Mouse (Mus musculus) CH12.LX (cell line): ENCODE measurements around the gene Olfr736. TPM values are rescaled to one million over a fixed set of nuclear protein-coding genes. Genes with fewer than 3 reads are reported as not detected.

Source experiments
- DNase-seq: peaks from one replicate; pipeline ENCODE4 v3.0.0-alpha.2; 2013; ENCODE audit errors: extremely low read depth
- H3K27ac ChIP-seq: 2 replicates; pipeline ENCODE4 v1.5.1; 2012; ENCODE audit warnings: low read depth, mild to moderate bottlenecking, control low read depth, moderate library complexity; ENCODE audit not compliant: insufficient read depth
- H3K27me3 ChIP-seq: replicated peaks from 2 replicates; pipeline ENCODE3; 2012; ENCODE audit warnings: inconsistent platforms
- H3K36me3 ChIP-seq, 2 experiments: replicated peaks in 1 of 2; 2 replicates each; pipeline versions ENCODE3 to v1.6.1; 2012; ENCODE audit warnings: inconsistent platforms in 1 of 2, low read length in 1 of 2, mild to moderate bottlenecking in 1 of 2, mixed read lengths in 1 of 2, moderate library complexity in 1 of 2; ENCODE audit not compliant: control insufficient read depth in 1 of 2, insufficient read depth in 1 of 2
- H3K4me1 ChIP-seq, 2 experiments: 2 replicates each; pipeline ENCODE4 v1.6.1; 2012; ENCODE audit warnings: inconsistent platforms in 1 of 2, moderate library complexity in 1 of 2; ENCODE audit not compliant: insufficient read depth in 2 of 2, control insufficient read depth in 1 of 2
- H3K4me2 ChIP-seq: 2 replicates; pipeline ENCODE4 v1.6.1; 2012; ENCODE audit warnings: low read depth, mild to moderate bottlenecking, control low read depth; ENCODE audit not compliant: poor library complexity, insufficient read depth, severe bottlenecking
- H3K4me3 ChIP-seq, 3 experiments: fragments of 150-350 bp in 1 of 3; sonication (generic) in 1 of 3; replicated peaks in 1 of 3; 2 replicates each; pipeline versions ENCODE3 to v1.5.1; 2011 to 2012; ENCODE audit warnings: low read depth in 2 of 3, low read length in 2 of 3, mild to moderate bottlenecking in 2 of 3, moderate library complexity in 2 of 3, control low read depth in 1 of 3, improper control_type of control experiment in 1 of 3, inconsistent platforms in 1 of 3, mixed read lengths in 1 of 3; ENCODE audit not compliant: poor library complexity in 1 of 3
- H3K79me2 ChIP-seq: replicated peaks from 2 replicates; pipeline ENCODE4 v1.6.1; 2012; ENCODE audit warnings: mild to moderate bottlenecking, moderate library complexity; ENCODE audit not compliant: control insufficient read depth, poor library complexity, insufficient read depth, severe bottlenecking; ENCODE audit errors: extremely low read depth
- H3K9ac ChIP-seq: 2 replicates; pipeline ENCODE4 v1.6.1; 2012; ENCODE audit warnings: low read depth, mild to moderate bottlenecking, control low read depth, moderate library complexity; ENCODE audit not compliant: insufficient read depth
- H3K9me3 ChIP-seq: replicated peaks from 2 replicates; pipeline ENCODE3; 2012; ENCODE audit warnings: low read length, inconsistent platforms, mixed read lengths
- BHLHE40 ChIP-seq: IDR thresholded peaks from 2 replicates; pipeline ENCODE4 v1.6.1; 2011; ENCODE audit warnings: mild to moderate bottlenecking, low read depth, low read length, improper control_type of control experiment
- CHD2 ChIP-seq: IDR thresholded peaks from 2 replicates; pipeline ENCODE4 v1.6.1; 2011; ENCODE audit warnings: low read length, improper control_type of control experiment
- CTCF ChIP-seq, 2 experiments: IDR thresholded peaks in 1 of 2; conservative IDR thresholded peaks in 1 of 2; 2 replicates each; pipeline ENCODE4 v1.5.1; 2011 to 2012; ENCODE audit warnings: low read depth in 2 of 2, low read length in 2 of 2, improper control_type of control experiment in 1 of 2, inconsistent platforms in 1 of 2, mild to moderate bottlenecking in 1 of 2, moderate library complexity in 1 of 2
- EP300 ChIP-seq: IDR thresholded peaks from 2 replicates; pipeline ENCODE4 v1.6.1; 2011; ENCODE audit warnings: low read length, improper control_type of control experiment
- GABPA ChIP-seq: IDR thresholded peaks from 2 replicates; pipeline ENCODE4 v1.6.1; 2012; ENCODE audit warnings: low read depth, low read length, improper control_type of control experiment, inconsistent platforms; ENCODE audit not compliant: insufficient replicate concordance
- IRF4 ChIP-seq: IDR thresholded peaks from 2 replicates; pipeline ENCODE4 v1.6.1; 2014; ENCODE audit warnings: low read depth, mild to moderate bottlenecking, inconsistent platforms, low read length, improper control_type of control experiment
- PAX5 ChIP-seq: IDR thresholded peaks from 2 replicates; pipeline ENCODE4 v1.6.1; 2012; ENCODE audit warnings: low read length, inconsistent platforms, mixed read lengths
- RAD21 ChIP-seq: IDR thresholded peaks from 2 replicates; pipeline ENCODE4 v1.6.1; 2011; ENCODE audit warnings: low read depth, mild to moderate bottlenecking, low read length, improper control_type of control experiment, moderate library complexity
- TBP ChIP-seq: conservative IDR thresholded peaks from 2 replicates; pipeline ENCODE4 v1.6.1; 2011; ENCODE audit warnings: low read depth, low read length, improper control_type of control experiment
- TCF12 ChIP-seq: IDR thresholded peaks from 2 replicates; pipeline ENCODE4 v1.6.1; 2014; ENCODE audit warnings: low read depth, mild to moderate bottlenecking, inconsistent platforms, low read length, improper control_type of control experiment
- USF1 ChIP-seq: IDR thresholded peaks from 2 replicates; pipeline ENCODE4 v1.6.1; 2014; ENCODE audit warnings: low read depth, mild to moderate bottlenecking, inconsistent platforms, low read length, improper control_type of control experiment
- USF2 ChIP-seq: conservative IDR thresholded peaks from 2 replicates; pipeline ENCODE4 v1.6.1; 2011; ENCODE audit warnings: low read depth, low read length, improper control_type of control experiment
- ZC3H11A ChIP-seq: IDR thresholded peaks from 2 replicates; pipeline ENCODE4 v1.6.1; 2012; ENCODE audit warnings: low read depth, mild to moderate bottlenecking, inconsistent platforms, low read length, improper control_type of control experiment
- ZKSCAN1 ChIP-seq: IDR thresholded peaks from 2 replicates; pipeline ENCODE4 v1.6.1; 2012; ENCODE audit warnings: low read depth, inconsistent platforms, low read length, improper control_type of control experiment, borderline replicate concordance
- ZMIZ1 ChIP-seq: IDR thresholded peaks from 2 replicates; pipeline ENCODE4 v1.6.1; 2012; ENCODE audit warnings: low read depth, mild to moderate bottlenecking, inconsistent platforms, low read length, improper control_type of control experiment
- ZNF384 ChIP-seq: IDR thresholded peaks from 2 replicates; pipeline ENCODE4 v1.6.1; 2012; ENCODE audit warnings: low read depth, low read length, improper control_type of control experiment, inconsistent platforms
- dilution Hi-C: fragments of 300-500 bp; cut with MboI; formaldehyde crosslinking; loops from 2 replicates; pipeline ENCODE4 v1.14.3; 2020; ENCODE audit warnings: low sequenced_read_pairs; ENCODE audit not compliant: extremely low pct_unique_long_range_greater_than_20kb, extremely low pct_ligation_motif_present
- in situ Hi-C: fragments of 300-500 bp; cut with MboI; formaldehyde crosslinking; loops from 3 replicates; pipeline ENCODE4 v1.14.3; 2019; ENCODE audit warnings: low sequenced_read_pairs, low pct_ligation_motif_present, low pct_unique_long_range_greater_than_20kb, mixed read lengths
- polyA plus RNA-seq: library from polyadenylated mRNA; unstranded; fragments of >175 nt; gene quantifications from 2 replicates; pipeline ENCODE4 v1.2.1, GENCODE M21; 2012; ENCODE audit warnings: low read depth; ENCODE audit not compliant: insufficient read length
- total RNA-seq, 2 experiments: library from RNA; depleted of rRNA; stranded (reverse); fragments of 300-350 nt in 1 of 2; fragments of >200 nt in 1 of 2; gene quantifications; 2 replicates each; pipeline ENCODE4 v1.2.3; 2012 to 2014

The Olfr736 gene
- total RNA-seq (2012; rRNA removed), result not detected in 2 replicates
- not detected in 2 replicates for total RNA-seq (2014; rRNA removed)
- polyA plus RNA-seq, result not detected in 2 replicates

- dilution Hi-C loops (no loop called here), in situ Hi-C loops (no loop called here)
- DNase-seq, result no peak
- Histone ChIP-seq H3K4me3 (no peak within 1 kb of the TSS), H3K27ac (no peak within 1 kb of the TSS), H3K4me2 (no peak within 1 kb of the TSS), H3K36me3 (no peaks in the 10 kb centered on the region), H3K9ac (no peak within 1 kb of the TSS), H3K4me1 (no peaks in the 10 kb centered on the region), H3K9me3 (peaks cover 2% of the 10 kb centered on the region), H3K79me2 (no peaks in the 10 kb centered on the region), H3K27me3 (peaks cover 2% of the 10 kb centered on the region)
- TF ChIP-seq PAX5 (no peak), TCF12 (no peak), CHD2 (no peak), ZC3H11A (no peak), USF1 (no peak), USF2 (no peak), ZMIZ1 (no peak), IRF4 (no peak), EP300 (no peak), CTCF (conservative IDR thresholded peaks at IDR 0.05 in 1 of 2, IDR thresholded peaks at IDR 0.05 in 1 of 2; ENCODE audit: low read depth in 2 of 2, low read length in 2 of 2) (no peak), ZKSCAN1 (no peak)
Observed at GRCm38 (mm10) chr14:50380863-50381262, at the start of gene Olfr736. Gene Olfr736, plus strand, starts transcription at chr14:50381163.

- in situ Hi-C loops (no loop called here), dilution Hi-C loops (no loop called here)
- H3K4me2 ChIP-seq, result no peak within 1 kb of the TSS
- H3K4me1 ChIP-seq, result no peaks in the 10 kb centered on the region
- TF ChIP-seq ZC3H11A (no peak), PAX5 (no peak), BHLHE40 (no peak), USF2 (no peak), USF1 (no peak), GABPA (no peak), ZNF384 (no peak), RAD21 (no peak), ZKSCAN1 (no peak), TBP (no peak)
- no peaks in the 10 kb centered on the region for H3K9me3 ChIP-seq
- DNase-seq, result no peak
- peaks cover 6% of the 10 kb centered on the region for H3K27me3 ChIP-seq
- no peak within 1 kb of the TSS for H3K9ac ChIP-seq
- H3K79me2 ChIP-seq, result no peaks in the 10 kb centered on the region
- no peaks in the 10 kb centered on the region for H3K36me3 ChIP-seq
- H3K4me3 ChIP-seq, result no peak within 1 kb of the TSS
- no peak within 1 kb of the TSS for H3K27ac ChIP-seq
Observed at GRCm38 (mm10) chr14:50348796-50349195, 32.2 kb upstream of the Olfr736 start, which contains the start of gene Olfr735. Gene Olfr735, minus strand, starts transcription at chr14:50348872.
